Mouse (Mus musculus): ENCODE data around the gene Prm1.

GRCm38 (mm10) chr16:10821387-10821786 is 15.7 kb upstream of the Prm1 start:
- 0 out of 2 replicates have a peak, but pooled peaks have one; percentile 37 for TF ChIP-seq EP300 (IDR thresholded peaks at IDR 0.05; ENCODE audit: low read length)
- TF ChIP-seq CTCF (conservative IDR thresholded peaks at IDR 0.05 in 1 of 2, IDR thresholded peaks at IDR 0.05 in 1 of 2; ENCODE audit: low read depth in 2 of 2, low read length in 2 of 2), result no peak
- TF ChIP-seq KAT2A (IDR thresholded peaks at IDR 0.05; ENCODE audit: insufficient replicate concordance, low read length), result no peak
- TF ChIP-seq MAZ (IDR thresholded peaks at IDR 0.05; ENCODE audit: low read depth, low read length), result no peak
- no peak for TF ChIP-seq MYC (IDR thresholded peaks at IDR 0.05; ENCODE audit: low read depth, low read length)
- TF ChIP-seq POLR2A (IDR thresholded peaks at IDR 0.05; ENCODE audit: low read depth, low read length), result no peak
- peak; percentile 56 for TF ChIP-seq CHD2 (IDR thresholded peaks at IDR 0.05; ENCODE audit: low read length)
- no peak; the same call in 1 of the 2 replicates for TF ChIP-seq BHLHE40 (IDR thresholded peaks at IDR 0.05; ENCODE audit: low read depth, low read length)
- TF ChIP-seq GABPA (IDR thresholded peaks at IDR 0.05; ENCODE audit: insufficient replicate concordance, low read depth, low read length), result no peak
- TF ChIP-seq USF1 (IDR thresholded peaks at IDR 0.05; ENCODE audit: low read depth, low read length), result no peak
- TF ChIP-seq NRF1 (IDR thresholded peaks at IDR 0.05; ENCODE audit: low read depth, low read length), result no peak
- no peak for TF ChIP-seq MEF2A (IDR thresholded peaks at IDR 0.05; ENCODE audit: borderline replicate concordance, low read depth, low read length)
- TF ChIP-seq MXI1 (IDR thresholded peaks at IDR 0.05; ENCODE audit: low read depth, low read length), result 0 out of 2 replicates have a peak, but pooled peaks have one; percentile 20
- no peak for TF ChIP-seq E2F4 (IDR thresholded peaks at IDR 0.05; ENCODE audit: insufficient replicate concordance, low read depth, low read length)
